Mouse (Mus musculus): Measurements from ENCODE around the gene Spib.

- TF ChIP-seq CTCF (IDR thresholded peaks at IDR 0.05) (peak; percentile 39), POLR2A (IDR thresholded peaks at IDR 0.05; ENCODE audit: insufficient read depth, low read depth, low read length) (no peak)
These were observed 12.5 kb downstream of the Spib start for GRCm38 (mm10) chr7:44519240-44519913.
